Mouse (Mus musculus) MN1 (cell line): ENCODE measurements around the gene Mgst3.

Experiments used
- DNase-seq: peaks from one replicate; pipeline ENCODE4 v3.0.0-alpha.2; 2016; ENCODE audit warnings: low spot score

The Mgst3 gene

DNA sequence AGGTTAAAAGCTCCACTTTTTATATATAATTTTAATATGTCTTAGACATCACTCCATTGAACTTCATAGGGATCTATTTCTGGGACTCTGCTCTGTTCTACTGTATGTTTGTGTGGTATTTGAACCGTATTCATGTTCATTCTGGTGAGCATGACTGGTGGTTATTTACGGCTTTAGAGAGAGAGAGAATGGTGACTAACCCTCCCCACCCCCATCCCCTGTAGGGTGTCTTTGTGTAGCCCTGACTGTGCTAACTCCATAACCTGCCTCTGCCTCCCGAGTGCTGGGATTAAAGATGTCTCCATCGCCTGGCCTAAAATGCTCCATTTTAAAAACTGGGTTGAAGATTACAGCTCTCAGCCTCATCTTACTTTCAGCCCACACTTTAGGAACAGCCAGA lies 33.4 kb downstream of the Mgst3 start:
- DNase-seq: no peak

DNA sequence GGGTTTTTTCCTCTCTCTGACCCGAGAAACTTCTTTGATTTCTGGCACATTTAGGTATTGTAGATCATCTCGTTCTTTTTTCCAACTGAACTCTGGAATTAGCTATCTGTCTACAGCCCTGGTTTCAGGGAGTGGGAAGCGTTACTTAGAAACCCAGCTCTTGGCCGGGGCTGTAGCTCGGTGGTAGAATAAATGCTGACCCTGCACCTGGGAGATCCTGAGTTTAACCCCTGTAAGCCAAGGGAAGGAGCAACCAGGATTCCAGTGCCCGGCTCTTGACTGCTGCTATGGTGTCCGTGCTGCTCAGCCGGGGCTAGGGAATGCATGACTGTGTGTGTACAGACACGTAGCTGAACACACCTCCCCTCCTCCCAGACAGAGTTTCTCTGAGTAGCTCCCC lies 34.9 kb downstream of the Mgst3 start:
- no peak for DNase-seq

DNA sequence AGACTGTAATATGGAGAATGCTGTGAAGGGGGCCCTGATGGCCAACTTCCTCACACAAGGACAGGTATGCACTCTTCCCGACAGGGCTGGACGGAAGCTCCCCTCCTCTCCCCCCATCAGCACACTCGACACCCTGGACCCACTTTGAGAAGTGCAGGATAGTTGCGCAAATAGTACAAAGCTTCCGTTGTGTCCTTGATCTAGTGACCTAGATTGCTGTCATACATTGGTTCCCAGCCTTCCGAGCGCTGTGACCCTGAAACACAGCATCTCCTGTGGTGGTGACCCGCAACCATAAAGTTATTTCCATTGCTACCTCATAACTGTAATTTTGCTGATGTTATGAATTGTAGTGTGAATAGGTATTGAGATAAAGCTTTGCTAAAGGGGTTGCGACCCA lies 36.3 kb downstream of the Mgst3 start:
- DNase-seq: no peak

- no peak for DNase-seq
Measured at GRCm38 (mm10) chr1:167352403-167352802, 41.2 kb downstream of the Mgst3 start.

DNA sequence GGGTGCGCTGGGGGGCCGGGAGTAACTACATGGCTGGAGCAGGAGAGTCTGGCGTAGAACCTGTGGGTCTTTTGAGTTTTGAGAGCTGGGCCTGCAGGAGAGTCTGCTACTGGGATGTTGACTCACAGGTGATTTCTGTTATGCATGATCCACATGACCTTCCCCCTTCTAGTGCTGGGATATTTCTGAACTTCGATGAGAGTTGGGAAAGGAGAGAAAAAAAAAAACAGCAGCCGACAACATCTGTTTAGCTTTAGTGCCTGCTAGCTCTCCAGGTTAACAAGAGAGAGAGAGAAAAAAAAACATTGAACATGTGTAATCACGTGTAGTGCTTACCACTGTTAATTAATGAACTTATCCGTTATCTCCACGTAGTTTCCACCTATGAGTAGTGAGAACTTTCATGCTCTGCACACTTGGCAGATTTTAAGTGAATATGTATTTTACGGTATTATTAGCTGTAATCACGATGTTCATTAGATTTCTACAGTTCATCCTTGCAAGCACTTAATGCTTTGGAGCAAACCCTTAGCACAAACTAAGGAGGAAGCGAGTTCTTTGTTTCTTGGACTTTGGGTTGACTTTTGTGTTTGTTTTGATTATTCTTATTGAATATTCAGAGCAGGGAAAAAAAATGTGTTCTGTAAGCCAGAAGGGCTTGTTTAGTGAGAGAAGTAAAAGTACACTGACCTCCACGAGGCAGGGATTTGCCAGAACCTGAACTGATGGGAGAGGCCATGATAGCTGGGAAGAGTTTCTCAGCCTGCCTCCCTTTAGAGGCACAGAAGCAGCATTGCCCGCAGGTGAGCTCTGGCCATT lies 42.8 kb downstream of the Mgst3 start:
- DNase-seq: peak; percentile 44

DNA sequence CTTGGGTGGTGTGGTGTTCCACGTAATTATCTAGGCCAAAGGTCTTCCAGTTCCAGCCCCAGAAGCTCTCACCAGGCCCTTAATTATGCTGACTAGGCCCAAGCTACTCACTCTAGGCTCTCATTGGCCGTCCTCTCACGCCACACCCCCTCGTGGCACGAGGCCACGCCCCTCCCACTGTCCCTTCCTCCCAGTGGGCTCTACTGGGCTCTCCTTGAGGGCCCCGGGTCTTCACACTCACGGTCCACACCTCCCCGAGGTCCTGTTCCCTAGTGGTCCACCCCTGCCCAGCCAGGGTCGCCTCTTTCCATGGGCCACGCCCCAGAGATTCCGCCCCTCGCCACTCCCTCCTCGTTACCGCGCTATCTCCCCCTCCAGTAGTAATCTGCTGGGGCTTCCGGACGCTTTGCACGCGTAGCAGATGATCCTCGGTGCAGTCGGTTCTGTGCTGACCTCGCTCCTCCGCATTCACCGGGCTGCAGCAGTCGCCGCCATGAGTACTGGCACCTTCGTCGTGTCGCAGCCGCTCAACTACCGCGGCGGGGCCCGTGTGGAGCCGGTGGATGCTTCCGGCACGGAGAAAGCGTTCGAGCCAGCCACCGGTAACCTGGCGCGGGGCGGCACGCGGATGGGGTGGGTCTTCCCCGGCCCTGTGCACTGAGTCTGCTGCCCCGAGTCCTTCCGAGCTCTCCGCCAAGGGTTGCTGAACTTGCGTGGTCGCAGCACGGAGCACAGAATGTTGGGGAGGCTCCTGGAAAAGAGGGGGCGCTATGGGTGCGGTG lies 43.6 kb downstream of the Mgst3 start, which contains the start of gene Aldh9a1:
Aldh9a1 (plus strand) TSS at position 177 of the 782 bp plus-strand sequence.
- peak; percentile 94 for DNase-seq

GRCm38 (mm10) chr1:167349206-167349605 lies 44.4 kb downstream of the Mgst3 start:
- DNase-seq: peak; percentile 50

DNA sequence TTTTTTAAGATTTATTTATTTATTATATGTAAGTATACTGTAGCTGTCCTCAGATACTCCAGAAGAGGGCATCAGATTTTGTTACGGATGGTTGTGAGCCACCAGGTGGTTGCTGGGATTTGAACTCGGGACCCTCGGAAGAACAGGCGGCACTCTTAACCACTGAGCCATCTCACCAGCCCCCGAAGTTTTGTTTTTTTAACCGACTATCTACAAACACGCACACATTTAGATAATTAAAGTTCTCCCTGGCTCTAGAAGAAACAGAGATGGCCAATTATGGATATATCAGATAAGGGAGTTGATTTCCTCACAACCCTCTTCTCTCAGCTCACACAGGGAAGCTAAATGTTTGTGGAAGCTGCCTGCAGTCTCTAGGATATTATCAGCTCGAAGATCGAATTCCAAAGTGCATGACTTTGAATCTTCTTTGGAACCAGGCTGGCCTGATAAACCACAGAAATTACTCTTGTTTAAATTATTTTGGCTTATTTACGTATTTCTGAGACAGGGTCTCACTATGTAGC lies 47.6 kb downstream of the Mgst3 start:
- DNase-seq: peak; percentile 74

GRCm38 (mm10) chr1:167342831-167343230 lies 50.8 kb downstream of the Mgst3 start:
- no peak for DNase-seq

- DNase-seq: no peak
Measured at GRCm38 (mm10) chr1:167340910-167341528, 52.6 kb downstream of the Mgst3 start.

DNA sequence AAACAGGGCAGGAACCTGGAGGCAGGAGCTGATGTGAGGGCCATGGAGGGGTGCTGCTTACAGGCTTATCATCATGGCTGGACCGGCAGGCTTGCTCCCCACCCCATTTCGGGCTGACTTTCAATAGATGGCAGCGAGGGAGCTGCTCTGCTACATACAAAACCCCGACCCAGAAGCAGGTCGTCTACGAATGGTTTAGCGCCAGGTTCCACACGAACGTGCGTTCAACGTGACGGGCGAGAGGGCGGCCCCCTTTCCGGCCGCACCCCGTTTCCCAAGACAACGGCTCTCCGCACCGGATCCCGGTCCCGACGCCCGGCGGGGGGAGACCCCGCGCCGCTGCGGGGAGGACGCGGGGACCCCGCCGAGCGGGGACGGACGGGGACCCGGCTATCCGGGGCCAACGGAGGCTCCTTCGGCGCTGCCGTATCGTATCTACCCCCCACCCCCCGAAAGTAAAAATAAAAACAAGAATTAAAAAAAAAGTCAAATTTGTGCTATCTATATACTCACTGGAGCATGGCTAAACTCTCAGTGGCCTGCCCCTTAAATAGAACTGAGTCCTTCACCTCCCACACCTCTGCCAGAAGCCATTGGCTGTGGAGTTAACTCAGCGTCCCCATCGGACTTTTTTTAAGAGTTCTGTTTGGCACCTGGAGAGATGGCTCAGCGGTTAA lies 53.4 kb downstream of the Mgst3 start:
- no peak for DNase-seq

GRCm38 (mm10) chr1:167339177-167339781 lies 54.4 kb downstream of the Mgst3 start:
- DNase-seq: no peak

GRCm38 (mm10) chr1:167337463-167338095 lies 56.1 kb downstream of the Mgst3 start:
- DNase-seq: peak; percentile 94

DNA sequence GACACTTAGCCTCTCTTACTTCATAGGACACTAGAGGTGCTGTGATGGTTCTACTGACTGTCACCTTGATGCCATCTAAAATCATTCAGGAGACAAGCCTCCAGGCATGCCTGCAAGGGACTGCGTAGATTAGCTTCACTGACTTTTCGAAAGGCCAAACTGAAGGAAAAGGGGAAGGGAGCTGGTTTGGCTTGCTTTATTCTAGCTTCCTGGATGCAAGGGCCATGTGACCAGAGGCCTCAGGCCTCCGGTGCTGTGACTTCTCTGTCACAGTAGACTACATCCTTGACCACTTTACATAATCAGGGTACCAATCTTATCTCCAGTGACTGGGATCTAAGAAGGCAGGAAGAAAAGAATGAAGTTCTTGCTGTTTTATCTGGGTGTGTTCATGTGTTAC lies 57.2 kb downstream of the Mgst3 start:
- DNase-seq: no peak

DNA sequence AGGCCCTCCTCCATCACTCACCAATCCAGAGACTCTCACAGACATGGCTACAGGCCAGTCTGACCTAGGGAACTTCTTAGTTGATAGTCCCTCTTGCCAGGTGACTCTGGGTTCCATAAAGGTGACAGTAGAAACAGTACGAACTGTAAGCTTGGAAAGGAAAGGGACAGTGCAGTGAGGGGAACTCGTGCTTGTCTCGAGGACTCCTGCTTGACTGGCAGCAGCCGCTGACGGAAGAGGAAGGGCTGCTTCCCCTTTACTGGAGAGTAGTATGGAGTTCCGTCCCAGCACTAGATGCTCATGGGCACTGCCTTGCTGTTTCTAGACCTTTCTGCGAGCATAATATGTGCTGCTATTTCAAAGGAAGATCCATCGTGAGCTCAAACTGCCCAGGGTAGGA lies 62.5 kb downstream of the Mgst3 start:
- DNase-seq: no peak

- no peak for DNase-seq
Measured at GRCm38 (mm10) chr1:167328776-167329175, 64.9 kb downstream of the Mgst3 start.
